Mouse (Mus musculus) gastrocnemius, postnatal 10 days (tissue): ENCODE measurements around the gene Ppp2r3c. TPM values are rescaled to one million over a fixed set of nuclear protein-coding genes. Genes with fewer than 3 reads are reported as not detected.
"Not testable (repeated sequence)": the region's sequence is repeated elsewhere in the genome, so short reads cannot be mapped to it uniquely, and the experiment has no call there.

ENCODE experiments used
- DNase-seq: peaks from one replicate; pipeline ENCODE4 v3.0.0; 2021; ENCODE audit warnings: mixed read lengths
- long read RNA-seq, 2 experiments: library from polyadenylated mRNA; stranded (forward); transcript quantifications; one replicate each; pipeline ENCODE4 v2.0.0; 2021
- total RNA-seq, 2 experiments: library from RNA; stranded (reverse); gene quantifications; 2 replicates each; pipeline ENCODE4 v1.2.3; 2021

Ppp2r3c gene
- 10 to 100 TPM; 10.0 to 11.7 TPM for total RNA-seq
- long read RNA-seq, experiment 1, full-length matches to known transcripts: 4 of 37 reads
- long read RNA-seq, experiment 1, partial matches to known transcripts: 24 of 37 reads
- long read RNA-seq, experiment 1, other reads (novel, unspliced or antisense): 9 of 37 reads
- long read RNA-seq, experiment 2, full-length matches to known transcripts: 4 of 32 reads
- long read RNA-seq, experiment 2, partial matches to known transcripts: 24 of 32 reads
- long read RNA-seq, experiment 2, other reads (novel, unspliced or antisense): 4 of 32 reads

- DNase-seq: peak; percentile 82
Measured at GRCm38 (mm10) chr12:55302485-55303441, at the start of gene Ppp2r3c. TSS of gene Ppp2r3c (minus strand) at chr12:55302998.

GRCm38 (mm10) chr12:55344583-55344982 is 41.8 kb upstream of the Ppp2r3c start:
- peak; percentile 21 for DNase-seq

GRCm38 (mm10) chr12:55343998-55344397 is 41.2 kb upstream of the Ppp2r3c start:
- DNase-seq: no peak

GRCm38 (mm10) chr12:55343045-55343444 is 40.2 kb upstream of the Ppp2r3c start:
- DNase-seq: not testable (repeated sequence)

- DNase-seq: not testable (repeated sequence)
Measured at GRCm38 (mm10) chr12:55338490-55338889, 35.7 kb upstream of the Ppp2r3c start.

GRCm38 (mm10) chr12:55333662-55334061 is 30.9 kb upstream of the Ppp2r3c start:
- DNase-seq: no peak

- no peak for DNase-seq
Measured at GRCm38 (mm10) chr12:55329351-55329750, 26.6 kb upstream of the Ppp2r3c start.

- DNase-seq: no peak
Measured at GRCm38 (mm10) chr12:55328784-55329183, 26.0 kb upstream of the Ppp2r3c start.

GRCm38 (mm10) chr12:55325702-55326101 is 22.9 kb upstream of the Ppp2r3c start:
- no peak for DNase-seq

- no peak for DNase-seq
Measured at GRCm38 (mm10) chr12:55321642-55322291, 19.0 kb upstream of the Ppp2r3c start.

- peak; percentile 69 for DNase-seq
Measured at GRCm38 (mm10) chr12:55315192-55315591, 12.4 kb upstream of the Ppp2r3c start.

GRCm38 (mm10) chr12:55313901-55314300 is 11.1 kb upstream of the Ppp2r3c start:
- no peak for DNase-seq

- no peak for DNase-seq
Measured at GRCm38 (mm10) chr12:55311841-55312240, 9.0 kb upstream of the Ppp2r3c start.

GRCm38 (mm10) chr12:55309501-55309900 is 6.7 kb upstream of the Ppp2r3c start:
- no peak for DNase-seq

- DNase-seq: no peak
Measured at GRCm38 (mm10) chr12:55308731-55309130, 5.9 kb upstream of the Ppp2r3c start.

- DNase-seq: no peak
Measured at GRCm38 (mm10) chr12:55307566-55307965, 4.8 kb upstream of the Ppp2r3c start.

GRCm38 (mm10) chr12:55306371-55306770 is 3.6 kb upstream of the Ppp2r3c start:
- DNase-seq: no peak

- DNase-seq: no peak
Measured at GRCm38 (mm10) chr12:55301472-55302300, 1.1 kb downstream of the Ppp2r3c start.

GRCm38 (mm10) chr12:55300820-55301351 is 1.9 kb downstream of the Ppp2r3c start:
- DNase-seq: no peak

- no peak for DNase-seq
Measured at GRCm38 (mm10) chr12:55299336-55299735, 3.5 kb downstream of the Ppp2r3c start, which contains the start of gene 1110008L16Rik. TSS of gene 1110008L16Rik (plus strand) at chr12:55299577.

- DNase-seq: no peak
Measured at GRCm38 (mm10) chr12:55298112-55298511, 4.7 kb downstream of the Ppp2r3c start.
